Mouse (Mus musculus) cerebellum, adult 2 months (tissue): Measurements from ENCODE around the gene Prex1.

Experiments
- CTCF ChIP-seq: fragments of 200-500 bp; IDR thresholded peaks from 2 replicates; pipeline ENCODE4 v1.5.1; 2011; ENCODE audit warnings: low read depth, mild to moderate bottlenecking, control low read depth, low read length, moderate library complexity, borderline replicate concordance; ENCODE audit not compliant: insufficient read depth
- POLR2A ChIP-seq: fragments of 200-500 bp; IDR thresholded peaks from 2 replicates; pipeline ENCODE4 v1.6.1; 2011; ENCODE audit warnings: low read length, control low read depth, borderline replicate concordance; ENCODE audit not compliant: insufficient read depth

GRCm38 (mm10) chr2:166632571-166633361 is 80.9 kb downstream of the Prex1 start:
- TF ChIP-seq CTCF: no peak
- TF ChIP-seq POLR2A: no peak; the same call in 1 of the 2 replicates
